Mouse (Mus musculus) stomach, postnatal 0 days (tissue): ENCODE results near the gene Pcolce2.

Experiments used
- CTCF ChIP-seq: IDR thresholded peaks from 2 replicates; pipeline ENCODE4 v1.5.1; 2016; ENCODE audit warnings: antibody characterized with exemption, low read depth, mild to moderate bottlenecking, moderate library complexity
- EP300 ChIP-seq: optimal IDR thresholded peaks from 2 replicates; pipeline ENCODE3; 2016; ENCODE audit warnings: antibody characterized with exemption

- TF ChIP-seq CTCF (no peak), EP300 (no peak)
These were observed 13.3 kb upstream of the Pcolce2 start for GRCm38 (mm10) chr9:95624072-95624471.
